Mouse (Mus musculus) left cerebral cortex, postnatal 14 days (tissue): ENCODE measurements at regions not wholly inside any gene's neighbourhood (a gene's known extent, or its start where the extent isn't known, plus 50 kb on each side); places are given as distances from the start of the nearest gene placed in this dataset.

Experiments used
- DNase-seq, 2 experiments: peaks; one replicate each; pipeline ENCODE4 v3.0.0; 2021 to 2022; ENCODE audit warnings: low spot score in 2 of 2, mixed read lengths in 1 of 2
- intact Hi-C: fragments of 180-260 bp; cut with DNase I; formaldehyde crosslinking; loops from one replicate; pipeline ENCODE4 v1.15.1; 2025

DNA sequence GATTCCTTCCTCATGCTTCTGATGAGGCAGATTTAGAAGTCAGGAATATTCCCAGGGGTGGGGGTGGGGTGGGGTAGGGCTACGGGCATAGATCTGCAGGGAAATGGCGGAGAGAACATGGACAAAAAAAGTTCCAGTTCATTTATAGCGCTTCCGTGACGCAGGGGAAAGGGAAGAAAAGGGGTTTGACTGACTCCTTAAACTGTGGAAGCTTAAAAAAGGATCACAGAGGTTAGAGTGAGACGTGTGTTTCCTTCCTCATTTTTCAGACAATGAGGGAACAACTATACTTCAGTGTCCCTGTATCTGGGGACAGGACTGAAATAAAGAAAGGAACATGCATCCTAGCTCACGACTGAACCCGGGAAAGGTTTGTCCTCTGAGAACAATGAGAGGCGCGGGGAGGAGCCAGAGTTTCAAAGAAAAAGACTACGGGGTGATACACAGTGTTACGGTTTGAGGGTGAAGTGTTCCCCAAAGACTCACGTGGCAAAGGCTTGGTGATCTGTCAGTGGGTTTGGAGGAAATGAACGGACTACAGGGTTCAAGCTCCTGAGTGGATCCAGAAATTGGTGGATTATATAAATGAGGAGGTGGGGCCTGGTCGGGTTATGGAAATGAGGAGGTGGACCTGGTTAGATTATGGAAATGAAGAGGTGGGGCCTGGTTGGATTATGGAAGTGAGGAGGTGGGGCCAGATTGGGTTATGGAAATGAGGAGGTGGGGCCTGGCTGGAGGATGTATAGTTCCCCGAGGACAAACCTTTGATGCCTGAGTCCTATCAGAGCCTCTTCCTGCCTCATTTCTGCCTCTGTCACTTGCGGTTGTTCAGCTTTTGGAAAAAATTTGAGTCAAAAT, 57.8 kb upstream of the Tmem150c start:
- no peak for DNase-seq
- intact Hi-C loops: no loop called here

DNA sequence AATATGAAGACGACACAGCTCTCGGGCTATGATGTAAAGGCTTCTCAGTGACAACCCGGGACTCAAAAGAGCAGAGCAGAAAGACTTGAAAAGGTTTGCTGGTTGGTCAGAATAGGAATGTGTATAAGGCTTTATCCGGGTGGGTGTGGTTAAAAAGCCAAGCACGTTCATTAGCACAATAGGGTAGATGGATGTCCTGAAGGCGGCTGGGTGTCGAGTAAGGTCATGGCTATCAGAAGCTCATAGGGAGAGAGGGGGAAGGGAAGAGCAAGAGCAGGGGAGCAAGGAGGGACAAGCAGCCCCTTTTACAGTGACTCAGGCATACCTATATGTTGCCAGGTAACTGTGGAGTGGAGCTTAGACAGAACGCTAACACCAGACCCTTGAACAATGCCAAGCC, 54.3 kb upstream of the Tmem150c start:
- intact Hi-C loops: no loop called here
- DNase-seq: no peak

DNA sequence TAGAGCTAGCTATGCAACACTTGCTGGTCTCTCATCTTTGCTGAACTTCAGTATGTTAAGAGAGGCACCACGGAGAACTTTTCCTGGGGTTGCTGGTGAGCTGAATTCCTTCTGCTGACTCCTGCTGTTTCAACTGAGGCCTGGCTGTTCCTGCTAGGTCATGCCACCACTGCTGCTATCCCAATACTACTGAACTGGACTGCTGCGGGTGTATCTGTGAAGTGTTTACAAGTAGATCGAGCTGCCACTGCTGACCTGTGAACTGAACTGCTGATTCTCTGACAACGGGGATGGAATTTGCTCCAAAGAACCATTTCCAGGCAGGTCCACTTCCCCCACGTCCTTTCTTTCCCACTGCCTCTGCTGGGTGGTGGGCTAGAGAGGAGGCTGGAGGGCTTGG, 51.1 kb upstream of the Tmem150c start:
- DNase-seq: no peak
- intact Hi-C loops: no loop called here
